Mouse (Mus musculus) induced T-regulatory cell, adult 2 months (primary cell): ENCODE measurements around the gene Cep295.
A peak's percentile ranks its signal among the peaks of the same experiment; 100 is the strongest.
"Not testable (repeated sequence)": the region's sequence is repeated elsewhere in the genome, so short reads cannot be mapped to it uniquely, and the experiment has no call there.

Experiments
- DNase-seq: peaks from one replicate; pipeline ENCODE4 v3.0.0-alpha.2; 2012; ENCODE audit warnings: low read depth

The Cep295 gene

DNA sequence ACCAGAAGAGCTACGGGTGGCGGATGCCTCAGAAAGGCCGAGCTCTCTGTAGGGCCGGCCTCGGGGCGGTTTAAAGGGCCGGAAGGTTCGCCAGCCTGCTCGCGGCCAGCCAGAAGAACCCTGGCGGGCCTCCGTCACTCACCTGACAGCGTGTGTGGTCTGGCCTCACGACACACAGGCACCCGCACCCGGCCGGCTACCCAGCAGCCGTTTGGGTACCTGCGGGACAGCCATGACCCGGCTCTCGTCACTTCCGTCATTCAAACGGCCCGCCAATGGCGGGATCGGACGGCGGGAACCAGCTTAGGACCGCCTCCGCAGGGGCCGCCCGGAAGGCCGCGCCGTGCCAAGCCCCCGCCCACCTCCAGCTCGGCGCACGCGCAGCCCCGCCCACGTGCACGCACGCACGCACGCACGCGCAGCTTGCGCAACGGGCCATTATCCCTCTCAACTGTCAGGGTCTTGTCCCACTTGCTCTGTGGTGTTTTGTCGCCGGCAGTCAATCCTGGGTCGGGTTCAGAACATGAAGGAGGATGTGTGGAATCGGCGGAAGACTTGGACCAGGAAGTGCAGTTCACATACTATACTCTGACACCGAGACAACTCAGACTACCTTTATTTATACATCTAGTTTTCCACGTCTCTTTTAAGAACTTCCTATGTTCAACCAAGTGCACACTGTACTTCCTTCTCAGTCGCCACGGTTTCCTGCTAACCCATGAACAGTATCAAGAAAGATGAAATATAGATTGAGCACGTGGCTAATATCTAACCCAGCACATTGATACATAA is at the start of gene Cep295:
Cep295 (minus strand) TSS at position 305 of the 792 bp plus-strand sequence.
- peak; percentile 97 for DNase-seq

GRCm38 (mm10) chr9:15397591-15397990 is 40.0 kb upstream of the Cep295 start:
- no peak for DNase-seq

DNA sequence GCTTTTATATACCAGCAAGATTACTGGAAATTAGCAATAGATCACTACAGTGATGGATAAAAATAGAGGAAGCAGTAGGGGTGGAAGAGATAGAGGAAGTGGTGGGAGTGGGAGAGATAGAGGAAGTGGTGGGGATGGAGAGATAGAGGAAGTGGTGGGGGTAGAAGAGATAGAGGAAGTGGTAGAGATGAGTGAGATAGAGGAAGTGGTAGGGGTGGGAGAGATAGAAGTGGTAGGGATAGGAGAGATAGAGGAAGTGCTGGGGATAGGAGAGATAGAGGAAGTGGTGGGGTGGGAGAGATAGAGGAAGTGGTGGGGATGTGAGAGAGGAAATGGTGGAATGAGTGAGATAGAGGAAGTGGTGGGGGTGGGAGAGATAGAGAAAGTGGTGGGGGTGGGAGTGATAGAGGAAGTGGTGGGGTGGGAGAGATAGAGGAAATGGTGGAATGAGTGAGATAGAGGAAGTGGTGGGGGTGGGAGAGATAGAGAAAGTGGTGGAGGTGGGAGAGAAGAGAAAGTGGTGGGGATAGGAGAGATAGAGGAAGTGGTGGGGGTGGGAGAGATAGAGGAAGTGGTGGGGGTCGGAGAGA is 37.9 kb upstream of the Cep295 start:
- DNase-seq = peak; percentile 7

GRCm38 (mm10) chr9:15387075-15387643 is 29.6 kb upstream of the Cep295 start:
- DNase-seq = no peak

DNA sequence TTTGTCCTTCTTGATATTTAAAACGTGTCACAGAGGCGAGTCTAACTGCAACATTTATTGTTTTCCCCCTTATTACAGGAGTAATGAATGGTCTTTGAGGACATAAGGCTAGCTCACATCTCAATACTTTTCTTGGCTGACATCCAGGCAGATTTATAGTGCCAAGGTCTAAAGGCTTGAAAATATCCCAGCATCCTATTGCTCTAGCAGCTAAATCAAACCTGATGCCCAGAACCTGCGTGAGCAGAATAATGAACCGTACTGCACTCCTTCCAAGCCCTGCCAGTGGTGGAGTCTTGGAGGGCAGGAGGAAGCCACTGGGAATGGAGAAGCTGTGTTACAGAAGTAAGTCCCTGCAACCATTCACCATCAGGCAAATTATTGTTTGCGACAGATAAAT is 26.7 kb upstream of the Cep295 start:
- no peak for DNase-seq

DNA sequence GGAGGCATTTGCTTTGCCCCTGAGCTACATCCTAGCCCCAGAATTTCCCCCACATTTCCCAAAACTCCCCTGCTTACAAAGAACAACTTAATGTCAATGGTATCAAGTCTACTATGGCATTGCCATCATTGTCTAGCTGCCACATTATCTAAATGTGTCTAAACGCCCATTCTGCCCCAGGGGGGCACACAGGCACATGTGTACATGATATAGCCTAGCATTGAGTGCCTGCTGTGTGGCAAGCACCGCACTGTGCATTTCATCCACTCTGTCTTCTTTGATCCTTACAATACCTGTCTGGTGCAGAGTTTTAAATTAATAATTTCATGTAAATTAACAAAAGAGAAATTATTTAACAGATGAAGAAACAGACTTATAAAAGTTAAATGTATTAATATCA is 8.7 kb upstream of the Cep295 start:
- DNase-seq = no peak

- DNase-seq = peak; percentile 48
Observed at GRCm38 (mm10) chr9:15365856-15366255, 8.3 kb upstream of the Cep295 start.

GRCm38 (mm10) chr9:15364843-15365242 is 7.3 kb upstream of the Cep295 start:
- no peak for DNase-seq

GRCm38 (mm10) chr9:15356916-15357483 is 588 bp downstream of the Cep295 start:
- DNase-seq = no peak

GRCm38 (mm10) chr9:15349925-15350324 is 7.7 kb downstream of the Cep295 start:
- DNase-seq = no peak

DNA sequence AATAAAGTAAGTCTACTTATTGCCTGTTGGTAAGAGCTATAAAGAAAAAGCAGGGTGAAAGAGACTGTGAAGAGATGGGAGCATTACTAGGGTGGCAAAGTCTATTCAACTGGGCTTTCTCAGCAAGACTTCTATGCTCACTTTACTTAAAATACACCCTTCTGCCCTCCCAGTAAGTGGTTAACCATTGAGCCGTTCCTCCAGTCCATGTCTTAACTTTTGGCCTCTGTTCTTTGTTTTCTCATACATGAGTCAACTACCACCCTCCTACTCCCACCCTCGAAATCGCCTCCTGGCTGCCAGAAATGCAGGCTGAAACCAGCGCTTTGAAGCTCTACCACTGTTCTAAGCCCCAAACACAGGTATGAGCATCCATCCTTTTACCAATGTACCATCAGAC is 19.8 kb downstream of the Cep295 start:
- no peak for DNase-seq

DNA sequence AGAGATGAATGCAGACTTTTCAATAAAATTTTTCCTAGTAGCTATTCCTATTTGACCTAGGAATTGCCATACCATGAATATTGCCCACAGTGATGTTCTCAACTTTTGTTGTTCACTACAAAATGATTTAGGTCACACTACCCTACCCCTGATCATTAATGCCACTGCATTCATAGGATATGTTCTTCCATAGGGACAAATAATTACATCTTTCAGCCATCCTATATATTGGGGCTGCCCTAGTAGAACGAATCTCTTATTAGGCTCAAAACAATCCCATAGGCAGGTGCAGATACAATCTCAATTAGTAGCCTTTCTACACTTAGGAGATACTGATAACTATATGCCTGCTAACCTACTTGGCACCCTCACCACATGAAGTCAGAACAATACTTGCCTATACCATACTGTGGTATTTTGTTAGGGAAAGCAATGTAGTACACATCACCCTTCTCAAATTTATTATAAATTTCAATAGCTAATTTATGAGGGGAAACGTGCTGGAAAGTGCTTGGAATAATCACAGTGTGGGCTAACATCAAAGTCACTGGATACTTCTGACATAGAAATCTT is 39.3 kb downstream of the Cep295 start:
- DNase-seq = no peak

DNA sequence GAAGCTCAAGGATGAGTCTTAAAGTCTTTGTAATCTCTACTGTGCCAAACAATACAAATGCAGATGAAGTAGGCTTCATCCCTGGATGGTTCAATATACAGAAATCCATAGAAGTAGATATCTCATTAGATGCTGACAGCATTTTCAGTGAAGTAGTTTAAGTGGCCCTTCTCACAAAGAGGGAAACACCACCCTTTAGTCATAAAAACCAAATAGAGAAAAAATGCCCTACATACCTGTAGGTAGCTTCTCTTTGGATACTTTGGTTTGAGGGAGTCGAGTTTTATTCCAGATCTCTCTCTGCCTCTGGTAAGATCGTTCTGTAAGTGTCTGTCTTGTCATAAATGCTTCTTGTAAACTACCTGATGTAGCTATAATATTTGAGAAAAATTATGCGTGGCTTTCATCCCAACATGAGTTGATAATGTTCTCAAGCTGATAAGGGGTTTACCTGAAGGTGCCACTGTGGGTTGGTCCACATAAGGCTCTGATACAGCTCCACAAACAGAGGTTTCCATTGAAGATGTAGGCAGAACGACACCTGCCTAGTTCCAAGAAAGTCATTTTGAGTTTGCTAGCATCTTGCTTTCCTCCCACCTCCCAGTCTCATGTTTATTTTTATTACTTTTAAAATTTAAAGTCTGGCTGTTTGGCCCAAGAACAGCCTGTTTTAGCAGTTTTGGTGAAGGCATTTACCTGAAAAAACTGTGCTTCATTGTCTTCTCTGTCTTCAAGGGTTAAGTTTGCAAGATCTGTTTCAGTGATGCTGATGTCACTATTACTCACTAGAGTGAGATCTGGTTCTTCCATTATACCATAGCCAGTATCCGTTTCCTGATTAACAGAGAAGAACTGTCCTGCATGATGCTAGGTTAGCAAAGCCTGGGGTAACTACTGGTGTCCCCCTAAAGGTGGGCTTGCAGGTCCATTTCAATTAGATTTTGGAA is 40.1 kb downstream of the Cep295 start:
- no peak for DNase-seq

- not testable (repeated sequence) for DNase-seq
Observed at GRCm38 (mm10) chr9:15316296-15316695, 41.3 kb downstream of the Cep295 start.

DNA sequence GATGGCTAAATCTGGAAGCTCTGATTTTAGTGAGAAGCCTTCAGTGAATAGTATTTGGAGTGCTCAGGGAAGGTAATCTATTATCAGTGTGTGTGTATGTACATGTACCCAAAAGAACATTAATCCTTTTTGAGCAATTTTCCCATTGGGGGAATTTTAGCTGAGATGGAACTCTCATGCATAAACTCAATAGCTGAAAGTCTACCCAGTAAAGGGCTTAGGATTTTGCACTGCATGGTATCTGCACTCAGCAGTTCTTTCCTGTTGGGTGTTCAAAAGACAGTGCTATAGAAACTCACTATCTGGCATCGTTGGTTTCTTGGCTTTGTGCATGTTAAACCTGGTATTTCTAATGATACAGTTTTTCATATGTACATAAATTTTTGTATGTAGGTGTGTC is 43.0 kb downstream of the Cep295 start:
- DNase-seq = no peak

DNA sequence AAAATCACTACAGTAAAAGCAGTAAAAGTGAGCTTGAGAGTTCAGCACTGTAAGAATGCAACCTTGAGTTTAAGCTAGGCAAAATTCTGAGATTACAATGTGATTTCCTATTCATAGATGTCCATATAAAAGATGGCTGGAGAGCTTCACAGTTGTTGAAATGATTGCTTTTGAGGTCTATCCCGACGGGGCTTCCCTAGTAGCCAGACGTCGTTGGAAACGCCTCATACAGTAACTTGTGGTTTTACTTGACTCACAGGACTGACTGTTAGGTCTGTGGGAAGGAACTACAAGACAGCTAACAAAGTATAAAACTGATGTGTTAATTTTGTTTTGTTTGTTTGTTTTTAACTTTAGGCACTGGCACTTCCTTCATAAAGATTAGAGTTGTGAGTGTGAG is 44.0 kb downstream of the Cep295 start:
- DNase-seq = no peak

- DNase-seq = no peak
Observed at GRCm38 (mm10) chr9:15312054-15312735, 45.4 kb downstream of the Cep295 start.

GRCm38 (mm10) chr9:15310179-15310578 is 47.4 kb downstream of the Cep295 start:
- DNase-seq = no peak

DNA sequence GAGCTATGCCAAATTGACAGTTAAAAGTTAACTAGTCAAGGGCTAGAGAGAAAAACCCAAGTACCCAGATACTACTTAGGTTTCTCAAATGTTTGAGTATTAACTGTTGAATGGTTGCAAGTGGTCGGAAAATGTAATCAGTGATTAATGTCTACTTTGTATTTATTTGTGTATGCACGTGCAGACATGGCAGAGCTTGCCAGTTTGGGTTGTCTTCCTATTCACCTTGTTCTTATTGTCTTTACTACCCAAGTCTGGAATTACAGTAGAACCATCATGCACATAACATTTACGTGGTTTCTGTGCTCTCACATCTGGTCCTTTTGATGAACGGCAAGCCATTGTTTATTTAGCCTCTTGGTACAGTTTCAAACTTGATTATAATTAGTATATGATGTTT is 48.2 kb downstream of the Cep295 start:
- DNase-seq = no peak

- DNase-seq = no peak
Observed at GRCm38 (mm10) chr9:15308254-15308653, 49.3 kb downstream of the Cep295 start.

DNA sequence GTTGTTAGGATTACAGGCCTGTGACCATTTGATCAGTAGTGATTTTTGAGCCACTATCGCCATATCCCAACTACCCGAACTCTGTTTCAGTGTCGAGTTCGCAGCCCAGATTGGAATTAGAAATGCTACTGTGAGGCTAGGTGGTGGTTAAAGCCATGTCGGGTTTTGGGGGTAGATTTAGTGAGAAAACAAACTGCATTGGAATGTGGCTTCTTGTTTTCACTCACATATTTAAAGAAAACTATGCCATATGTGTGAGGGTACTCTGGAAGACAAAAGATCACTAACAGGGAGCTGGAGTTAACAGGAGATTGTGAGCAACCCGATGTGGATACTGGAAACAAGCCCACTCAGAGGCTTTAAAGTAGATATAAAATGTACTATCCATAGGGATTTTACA is 50.3 kb downstream of the Cep295 start:
- peak; percentile 33 for DNase-seq
